Mouse (Mus musculus) CD4-positive, CD25-positive, alpha-beta regulatory T cell, adult 2 months (primary cell): ENCODE results near the gene Col23a1.

Source experiments
- DNase-seq: peaks from one replicate; pipeline ENCODE4 v3.0.0-alpha.2; 2012; ENCODE audit warnings: low read depth, low spot score

Gene Col23a1

DNA sequence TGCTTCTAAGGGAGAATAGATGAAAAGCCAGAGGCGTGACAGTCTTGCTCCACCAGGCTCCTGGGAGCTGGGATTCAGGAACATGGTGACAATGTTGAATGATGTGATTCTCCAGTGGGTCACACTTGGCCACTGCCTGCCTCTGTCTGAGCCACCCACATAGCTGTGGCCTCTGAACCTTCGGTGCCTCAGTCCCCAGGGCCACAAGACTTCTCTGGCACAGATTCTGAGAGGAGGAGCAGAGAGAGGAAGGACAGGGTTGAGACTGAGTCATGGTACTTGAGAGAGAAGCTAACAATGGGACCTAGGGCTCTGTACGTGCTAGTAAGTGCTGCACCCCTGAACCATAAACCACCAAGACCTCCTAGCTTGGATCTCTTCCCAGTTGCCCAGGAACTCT, 141.6 kb downstream of the Col23a1 start:
- DNase-seq, result no peak

DNA sequence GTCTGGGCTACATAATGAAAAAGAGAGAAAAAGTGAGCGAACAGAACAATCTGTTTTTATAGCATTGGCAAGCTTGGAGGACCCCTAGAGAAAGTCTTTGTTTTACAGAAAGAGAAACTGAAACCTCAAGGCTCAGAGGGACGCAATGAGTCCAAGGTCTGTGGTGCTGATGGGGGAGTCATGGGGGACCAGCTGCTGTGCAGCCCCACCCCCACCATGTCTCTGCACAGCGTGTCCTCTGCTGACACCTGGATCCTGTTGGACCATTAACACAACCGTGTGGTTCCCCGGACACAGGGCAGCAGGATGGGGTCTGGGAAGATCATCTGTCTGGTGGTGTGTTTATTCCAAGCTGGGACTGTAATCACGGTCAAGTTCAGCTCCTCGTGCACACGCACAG, 142.2 kb downstream of the Col23a1 start:
- DNase-seq, result no peak

DNA sequence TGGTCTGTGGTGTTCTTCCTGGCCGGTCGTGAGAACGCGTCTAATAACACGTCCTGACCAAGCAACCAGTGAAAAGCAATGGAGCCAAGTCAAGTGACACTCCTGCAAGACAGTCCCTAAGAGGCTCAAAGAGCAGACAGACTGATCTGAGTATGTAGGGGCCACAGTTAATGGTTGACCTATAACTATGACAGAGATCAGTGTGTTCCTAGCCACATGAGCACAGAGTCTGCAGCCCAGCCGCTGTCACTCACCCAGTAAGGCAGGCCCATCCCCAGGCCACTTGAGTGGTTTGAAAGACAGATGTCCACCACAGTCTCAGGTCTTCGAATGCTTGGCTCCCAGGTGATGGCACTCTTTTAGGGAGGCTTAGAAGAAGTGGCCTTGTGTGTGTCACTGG, 152.3 kb downstream of the Col23a1 start:
- DNase-seq, result no peak

DNA sequence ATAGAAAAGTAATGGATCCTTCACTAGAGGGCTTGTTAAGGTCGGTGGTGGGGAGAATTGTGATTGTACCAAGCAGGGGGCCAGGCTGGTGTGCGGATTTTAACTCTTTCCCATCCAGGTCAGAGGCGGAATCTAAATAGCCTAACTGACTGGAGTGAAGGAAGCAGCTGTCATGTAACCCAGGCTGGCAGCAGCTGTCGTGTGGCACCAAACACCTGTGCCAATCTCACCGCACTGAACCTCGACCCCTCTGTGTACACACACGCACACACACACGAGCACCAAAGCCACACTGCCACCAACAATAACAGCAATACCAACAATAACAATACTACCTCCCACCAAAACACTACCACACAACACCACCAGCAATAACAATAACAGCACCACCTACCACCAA, 152.9 kb downstream of the Col23a1 start:
- no peak for DNase-seq

DNA sequence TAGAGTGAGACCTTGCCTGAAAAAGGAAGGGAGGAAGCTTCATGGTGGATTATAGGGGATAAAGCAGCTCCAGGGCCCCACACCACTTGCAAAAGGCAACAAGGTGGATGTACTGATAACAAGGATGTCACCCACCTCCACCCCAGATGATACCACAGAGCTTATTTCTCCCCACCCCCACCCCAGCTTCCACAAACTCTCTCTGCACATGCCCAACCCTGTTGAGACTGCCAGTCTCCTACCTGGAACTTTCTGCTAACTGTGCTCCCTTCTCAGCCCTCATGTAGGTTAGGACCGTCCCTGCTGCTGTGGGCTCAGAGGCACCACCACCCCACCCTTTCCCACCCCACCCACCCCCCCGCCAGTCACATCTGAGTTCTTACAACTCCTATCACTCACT, 154.1 kb downstream of the Col23a1 start:
- DNase-seq, result no peak

DNA sequence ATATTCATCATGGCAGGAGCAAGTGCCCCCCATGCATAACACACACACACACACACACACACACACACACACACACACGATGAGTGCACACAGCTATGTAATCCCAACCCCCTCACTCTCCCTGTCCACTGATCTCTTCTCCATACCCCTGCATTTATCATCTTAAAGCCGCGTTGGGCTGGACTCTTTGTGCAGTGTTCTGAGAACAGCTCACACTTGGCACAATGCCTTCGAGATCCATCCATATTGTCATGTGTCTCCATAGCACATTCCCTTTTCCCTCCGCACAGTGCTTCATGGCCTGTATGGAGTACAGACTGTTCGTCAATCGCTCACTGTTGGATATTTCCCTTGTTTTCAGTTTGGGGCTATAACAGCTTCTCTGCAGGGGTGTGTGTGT, 154.9 kb downstream of the Col23a1 start:
- DNase-seq, result no peak

DNA sequence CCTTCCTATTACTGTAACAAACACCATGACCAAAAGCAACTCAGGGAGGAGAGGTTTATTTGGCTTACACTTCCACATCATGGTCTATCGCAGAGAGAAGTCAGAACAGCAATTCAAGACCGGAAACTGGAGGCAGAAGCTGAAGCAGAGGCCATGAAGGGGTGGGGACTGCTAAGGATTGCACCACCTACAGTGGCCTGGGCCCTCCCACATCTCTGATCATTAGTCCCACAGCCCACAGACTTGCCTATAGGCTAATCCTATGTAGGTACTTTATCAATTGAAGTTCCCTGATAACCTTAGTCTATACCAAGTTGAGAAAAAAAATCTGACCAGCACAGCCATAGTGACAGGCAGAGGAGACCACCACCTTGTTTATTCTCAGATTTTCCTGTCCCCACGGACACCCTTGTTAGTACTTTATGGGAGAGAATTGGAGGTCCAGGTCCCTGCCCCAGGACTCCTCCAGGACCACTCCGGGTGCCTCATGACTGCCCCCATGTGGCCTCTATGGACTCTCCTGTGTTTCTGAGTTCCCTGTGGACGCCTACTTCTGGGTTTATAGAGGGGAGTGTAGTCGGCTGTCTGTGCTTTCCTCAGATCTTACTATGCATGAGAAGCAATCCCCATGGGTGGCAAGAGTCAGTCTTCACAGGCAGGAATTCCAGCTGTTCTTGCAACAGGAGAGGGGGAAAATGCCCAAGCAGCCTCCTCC, 157.1 kb downstream of the Col23a1 start:
- DNase-seq, result peak; percentile 5

DNA sequence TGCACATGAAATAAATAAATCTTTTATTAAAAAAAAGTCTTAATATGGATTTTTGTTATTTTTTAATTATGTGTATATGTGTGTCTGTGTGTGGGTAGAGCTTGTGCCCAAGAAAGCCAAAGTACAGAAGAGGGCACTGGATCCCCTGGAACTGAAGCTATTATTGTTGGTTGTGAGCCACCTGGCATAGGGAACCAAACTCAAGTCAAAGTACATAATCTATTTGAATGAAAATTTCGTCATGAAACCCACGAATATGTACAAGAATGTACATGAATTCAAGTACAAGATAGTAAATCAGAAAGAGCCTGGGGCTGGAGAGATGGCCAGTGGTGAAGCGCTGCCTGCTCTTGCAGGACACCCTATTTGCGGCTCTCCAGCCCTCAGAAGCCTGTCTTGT, 158.5 kb downstream of the Col23a1 start:
- DNase-seq, result no peak

DNA sequence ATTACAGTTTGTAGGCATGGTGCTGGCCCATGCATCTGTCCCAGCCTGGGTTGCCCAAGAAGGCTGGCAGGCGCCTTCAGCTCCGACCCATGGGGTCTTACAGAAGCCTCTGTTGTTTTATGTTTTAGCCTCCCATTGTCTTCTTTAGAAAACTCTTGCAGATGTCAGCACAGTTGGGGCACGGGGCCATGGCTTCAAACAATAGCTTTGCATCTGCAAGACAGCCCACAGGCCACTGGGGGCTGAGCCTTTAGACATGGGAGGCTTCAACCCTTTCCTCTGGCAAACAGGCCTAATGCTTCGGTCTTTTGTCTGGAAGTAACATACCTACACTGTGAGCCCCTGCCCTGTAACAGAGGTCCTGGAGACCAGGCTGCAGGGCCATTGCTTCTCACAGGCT, 159.0 kb downstream of the Col23a1 start:
- no peak for DNase-seq

DNA sequence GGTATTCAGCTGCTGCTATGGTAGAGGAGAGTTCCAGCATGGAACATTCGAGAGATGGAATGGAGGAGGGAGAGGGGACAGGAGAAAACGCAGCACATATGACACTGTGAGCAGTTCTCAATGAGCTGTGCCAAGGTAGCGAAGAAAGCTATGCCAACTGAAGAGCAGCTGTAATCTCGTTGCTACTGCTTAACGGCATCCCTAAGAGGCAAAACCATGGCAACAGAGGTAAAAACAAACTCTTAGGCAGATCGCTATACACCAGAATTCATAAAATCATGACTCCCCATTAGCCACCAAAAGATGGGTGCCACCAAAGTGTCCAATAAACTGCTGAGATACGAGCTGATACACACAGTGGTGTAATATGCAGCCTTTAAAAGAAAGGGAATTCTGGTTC, 160.2 kb downstream of the Col23a1 start:
- DNase-seq, result no peak

DNA sequence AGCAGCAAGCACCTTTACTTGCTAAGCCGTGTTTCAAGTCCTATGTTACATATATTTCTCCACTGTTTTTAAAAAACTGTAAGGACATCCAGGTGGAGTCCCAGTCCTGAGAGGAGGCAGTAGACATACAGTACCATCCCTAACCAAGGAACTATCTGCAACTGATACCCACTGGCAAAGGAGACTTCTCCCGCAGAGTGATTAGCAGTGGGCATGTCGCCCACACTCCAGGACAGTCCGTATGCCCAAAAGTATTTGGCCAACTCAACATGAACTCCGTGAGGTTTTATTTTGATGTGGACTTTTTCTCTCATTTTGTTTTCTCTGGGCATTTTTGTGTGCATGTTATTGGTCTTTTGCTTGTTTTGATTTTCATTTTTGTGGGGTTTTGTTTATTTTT, 161.6 kb downstream of the Col23a1 start:
- DNase-seq, result no peak

DNA sequence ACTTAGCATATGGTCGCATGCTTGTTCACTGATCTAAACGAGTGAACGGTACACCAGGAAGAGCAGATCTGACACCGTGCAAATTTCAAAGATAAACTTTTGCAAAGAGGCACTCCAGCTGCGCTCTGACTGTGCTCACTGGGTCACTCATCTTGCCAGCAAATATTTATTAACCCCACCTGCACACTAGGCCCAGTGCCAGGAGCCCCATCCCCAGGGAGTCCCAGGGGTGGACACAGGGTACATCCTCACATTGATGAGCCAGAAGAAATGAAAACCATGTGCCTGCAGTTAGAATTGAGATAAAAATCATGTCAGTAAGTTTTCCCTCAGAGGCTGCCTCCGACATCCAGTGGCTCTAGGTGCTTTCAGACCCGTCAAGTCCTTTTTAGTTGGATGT, 162.2 kb downstream of the Col23a1 start:
- no peak for DNase-seq

DNA sequence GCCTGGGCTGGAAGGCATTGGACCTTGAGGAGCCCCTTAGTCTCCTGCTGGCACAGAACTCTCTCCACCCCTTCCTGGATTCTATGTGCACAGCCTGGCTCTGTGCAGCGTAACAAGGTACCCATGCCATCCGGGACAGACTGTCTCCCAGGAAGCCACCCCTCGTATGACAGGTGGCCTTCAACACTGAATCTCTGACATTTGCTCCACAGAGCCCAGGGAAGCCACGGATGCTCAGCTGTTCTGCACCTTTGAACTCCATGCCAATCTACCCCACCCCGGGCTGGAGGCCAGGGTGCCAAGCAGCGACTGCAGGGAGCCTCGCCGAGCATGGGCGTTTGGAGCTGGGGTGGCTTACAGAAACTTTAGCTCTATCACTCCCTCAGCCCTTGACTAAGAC, 164.0 kb downstream of the Col23a1 start:
- DNase-seq, result no peak

DNA sequence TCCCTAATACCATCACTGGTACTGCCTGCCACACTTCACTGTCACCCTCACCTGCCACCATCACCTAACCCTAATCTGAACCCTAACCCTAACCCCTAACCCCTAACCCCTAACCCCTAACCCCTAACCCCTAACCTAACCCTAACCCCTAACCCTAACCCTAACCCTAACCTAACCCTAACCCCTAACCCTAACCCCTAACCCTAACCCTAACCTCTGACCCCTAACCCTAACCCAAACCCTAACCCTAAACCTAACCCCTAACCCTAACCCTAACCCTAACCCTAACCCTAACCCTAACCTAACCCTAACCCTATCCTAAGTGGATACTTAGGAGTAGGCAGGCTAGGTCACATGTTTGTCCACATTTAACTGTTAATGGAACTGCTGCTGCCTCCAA, 165.8 kb downstream of the Col23a1 start:
- DNase-seq, result no peak

DNA sequence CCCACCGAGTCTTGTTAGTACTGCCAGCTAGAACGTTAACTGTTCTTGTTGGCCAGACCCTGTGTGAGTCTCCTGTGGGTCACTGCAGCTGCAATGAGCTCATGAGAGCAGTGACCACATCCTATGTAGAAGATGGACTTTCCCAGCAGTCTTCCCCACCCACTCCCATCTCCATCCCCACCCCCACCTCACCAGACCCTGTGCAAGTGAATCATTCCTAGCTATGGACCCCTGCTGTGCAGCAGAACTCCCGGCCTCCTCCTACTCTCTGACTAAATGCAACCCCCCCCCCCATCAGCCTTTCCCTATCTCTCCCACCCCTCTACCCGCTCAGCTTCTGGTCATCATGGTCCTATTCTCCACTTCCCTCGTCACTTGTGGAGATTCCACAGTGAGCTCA, 167.9 kb downstream of the Col23a1 start:
- no peak for DNase-seq

DNA sequence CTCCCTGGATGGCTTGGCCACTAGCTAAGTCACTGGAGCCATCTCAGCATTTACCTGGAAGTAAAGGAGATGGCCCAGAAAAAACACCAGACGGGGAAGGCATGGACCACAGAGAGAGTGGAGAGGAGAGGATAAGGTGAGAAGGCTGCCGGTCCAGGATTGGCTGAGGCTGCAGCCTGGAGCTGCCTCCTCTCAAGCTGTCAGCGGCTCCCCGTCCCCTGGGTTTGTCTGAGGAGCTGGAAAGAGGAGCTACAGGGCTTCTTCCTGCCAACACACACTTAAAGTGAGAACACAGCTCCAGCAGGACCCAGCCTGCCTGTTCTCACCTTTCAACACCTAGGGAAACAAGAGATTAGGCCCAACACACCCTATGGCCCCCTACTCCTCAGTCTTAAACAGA, 168.9 kb downstream of the Col23a1 start:
- no peak for DNase-seq

DNA sequence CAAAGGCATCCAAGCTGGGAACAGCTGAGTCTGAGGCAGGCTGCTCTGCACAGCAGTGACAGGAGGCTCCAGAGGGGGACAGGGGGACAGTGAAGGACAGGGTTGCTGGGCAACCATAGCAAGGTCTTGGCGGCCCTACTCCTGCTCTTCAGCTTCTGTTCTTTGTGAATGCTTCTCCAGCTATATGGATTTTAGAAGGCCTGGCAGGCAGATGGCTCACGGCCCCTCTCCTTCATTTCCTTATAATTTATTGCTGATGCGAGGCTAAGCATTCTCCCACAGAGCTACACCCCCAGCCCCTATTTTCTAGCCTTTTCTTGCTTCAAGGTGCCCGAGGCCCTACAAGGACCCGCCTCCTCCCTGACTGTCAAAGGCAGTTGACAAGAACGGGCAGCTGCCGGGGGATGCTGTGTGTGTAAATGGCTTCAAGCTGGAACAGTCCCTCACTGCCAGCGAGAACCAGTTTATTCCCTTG, 169.9 kb downstream of the Col23a1 start:
- no peak for DNase-seq

DNA sequence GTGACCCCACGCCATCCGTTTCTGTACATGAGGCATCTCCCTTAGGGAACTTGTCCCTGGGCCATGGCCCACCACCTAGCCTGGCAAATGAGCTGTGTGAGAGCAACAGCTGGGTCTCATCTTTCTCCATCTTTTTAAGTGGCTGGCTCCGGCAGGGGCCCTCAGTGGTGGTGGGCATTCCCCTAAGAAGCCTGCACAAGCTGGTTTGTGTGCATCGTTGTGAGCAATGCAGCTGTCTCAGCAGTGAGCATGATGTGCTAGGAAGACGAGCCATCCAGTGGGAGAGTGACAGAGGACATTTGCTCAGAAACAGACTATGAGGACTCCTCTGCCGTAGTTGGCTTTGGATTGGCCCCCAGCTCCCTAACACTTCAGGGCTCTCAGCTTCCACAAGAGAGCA, 179.0 kb downstream of the Col23a1 start:
- no peak for DNase-seq

DNA sequence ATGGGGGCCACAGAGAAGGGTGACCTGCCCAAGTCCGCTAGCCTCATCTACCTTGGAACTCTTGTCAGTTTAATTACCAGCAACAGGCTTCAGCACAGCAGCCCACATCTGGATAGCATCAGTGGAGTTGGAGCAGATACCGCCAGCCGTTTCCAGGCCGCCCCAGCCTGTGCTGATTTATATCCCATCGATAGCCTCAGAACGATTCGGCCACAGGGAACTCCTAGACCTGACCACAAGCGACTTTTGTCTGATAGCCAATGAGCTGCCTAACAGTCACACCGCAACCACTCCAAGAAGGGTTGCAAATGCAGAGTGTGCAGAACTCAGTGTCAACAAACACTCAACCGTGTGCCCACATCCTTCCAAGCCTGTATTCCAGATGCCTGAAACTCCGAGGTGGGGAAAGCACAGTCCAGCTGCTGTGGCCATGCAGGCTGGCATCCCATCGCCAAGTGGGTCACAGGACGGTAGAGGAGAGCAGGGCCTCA, 179.7 kb downstream of the Col23a1 start:
- no peak for DNase-seq

DNA sequence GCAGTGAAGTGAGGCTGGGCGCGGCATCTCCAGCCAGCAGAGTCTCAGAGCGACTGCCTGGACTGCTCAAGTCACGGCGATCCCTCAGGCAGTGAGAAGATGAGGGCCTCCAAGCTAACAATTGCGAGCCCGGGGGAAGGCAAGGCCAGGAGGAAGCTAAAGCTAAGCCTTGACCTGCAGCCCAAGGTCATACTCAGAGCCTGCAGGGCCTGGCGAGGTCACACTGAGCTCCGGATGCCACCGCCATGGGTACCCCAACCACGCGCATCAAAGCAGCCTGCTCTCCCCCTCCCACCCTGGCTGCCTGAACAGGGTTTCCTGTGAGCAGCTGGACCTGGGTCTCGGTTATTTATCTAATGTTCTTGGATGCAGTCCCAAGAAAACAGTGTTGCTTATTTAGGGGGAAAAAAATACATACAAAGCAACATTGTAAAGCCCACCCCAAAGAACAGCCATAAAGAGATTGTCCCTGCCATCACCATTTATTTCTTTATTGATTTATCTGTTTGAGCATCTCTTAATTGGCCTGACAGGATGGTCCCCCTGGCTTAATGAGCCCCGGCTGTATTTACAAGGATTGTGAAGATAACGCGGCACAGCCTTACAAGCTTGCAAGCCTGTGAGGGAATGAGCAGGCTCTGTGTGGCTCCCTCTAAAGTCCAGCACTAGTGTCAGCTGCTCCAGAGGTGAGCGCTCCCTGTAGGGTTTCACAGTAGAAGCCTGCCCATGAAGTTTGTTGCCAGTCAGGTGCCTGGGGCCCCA, 180.8 kb downstream of the Col23a1 start:
- DNase-seq, result no peak

DNA sequence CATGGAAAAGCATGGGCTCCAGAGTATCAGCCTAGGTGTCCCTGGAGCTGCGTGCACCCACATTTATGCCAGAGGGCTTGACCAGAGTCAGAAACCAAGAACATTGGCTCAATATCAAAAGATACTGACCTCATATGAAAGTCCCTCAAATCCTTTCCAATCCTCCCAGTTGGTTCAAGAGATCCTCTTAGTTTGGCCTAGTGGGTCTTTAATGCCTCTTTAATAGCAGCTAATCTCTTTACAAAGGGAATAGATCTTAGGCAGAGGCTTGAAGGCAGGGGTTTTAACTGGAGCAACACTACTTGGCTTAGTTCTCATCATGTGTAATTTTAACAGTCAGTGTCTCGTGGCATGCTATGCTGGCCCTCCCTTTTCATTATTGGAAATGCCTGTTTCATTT, 184.0 kb downstream of the Col23a1 start:
- no peak for DNase-seq

DNA sequence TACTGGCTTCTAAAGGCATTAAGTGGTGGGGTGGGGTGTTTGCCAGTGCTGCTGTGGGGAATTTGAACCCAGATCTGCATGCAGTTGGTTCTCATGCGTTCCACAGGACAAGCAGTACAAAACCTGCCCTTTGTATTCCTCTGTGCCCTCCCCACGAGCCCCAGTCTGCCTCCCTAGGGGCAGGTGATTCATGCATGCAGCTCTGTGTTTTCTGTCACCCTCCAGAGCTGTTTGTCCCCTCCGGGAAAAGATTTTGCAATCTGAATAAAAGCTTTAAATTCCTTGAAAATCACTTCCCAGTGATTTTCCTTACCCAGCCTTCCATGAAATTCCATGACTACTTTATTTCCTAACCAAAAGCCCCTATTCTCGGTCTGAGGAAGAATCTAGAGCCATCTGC, 186.8 kb downstream of the Col23a1 start:
- no peak for DNase-seq

DNA sequence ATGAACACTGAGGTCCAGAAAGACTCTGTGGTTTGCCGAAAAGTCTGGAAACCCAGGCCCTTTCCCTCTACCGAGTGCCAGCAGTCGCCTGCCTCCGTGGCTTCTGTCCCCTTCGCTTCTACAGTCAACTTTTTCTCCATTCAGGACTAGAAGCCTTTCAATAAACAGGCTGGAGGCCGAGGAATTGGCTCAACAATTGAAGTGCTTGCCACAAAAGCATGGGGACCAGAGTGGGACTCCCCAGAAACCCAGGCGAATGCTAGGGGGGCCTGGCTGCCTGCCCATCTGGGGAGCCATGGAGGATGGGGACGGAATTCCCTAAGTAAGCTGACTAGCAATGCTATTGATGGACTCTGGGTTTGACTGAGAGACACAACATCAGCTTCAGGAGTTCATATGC, 187.9 kb downstream of the Col23a1 start:
- DNase-seq, result no peak
